Mouse (Mus musculus) lung, embryonic 16.5 days (tissue): ENCODE measurements around the gene Qpct. TPM values are rescaled to one million over a fixed set of nuclear protein-coding genes. Genes with fewer than 3 reads are reported as not detected.

ENCODE experiments used
- ATAC-seq: fragments of 200-750 bp; cut with Nextera tagmentation; 2 replicates; pipeline ENCODE4 v1.8.0; 2017; ENCODE audit warnings: low read depth, mild to moderate bottlenecking, moderate library complexity
- H3K27ac ChIP-seq: fragments of 300-500 bp; sonication (generic); 2 replicates; pipeline ENCODE4 v1.5.1; 2014; ENCODE audit warnings: mild to moderate bottlenecking, control low read depth, low read length
- H3K27me3 ChIP-seq: fragments of 300-500 bp; sonication (generic); 2 replicates; pipeline ENCODE4 v1.6.1; 2014; ENCODE audit warnings: low read depth, low read length, mixed read lengths; ENCODE audit not compliant: control insufficient read depth, insufficient read depth
- H3K36me3 ChIP-seq: fragments of 300-500 bp; sonication (generic); 2 replicates; pipeline ENCODE4 v1.6.1; 2014; ENCODE audit warnings: low read length; ENCODE audit not compliant: control insufficient read depth, insufficient read depth
- H3K4me1 ChIP-seq: fragments of 300-500 bp; sonication (generic); replicated peaks from 2 replicates; pipeline ENCODE4 v1.6.1; 2014; ENCODE audit warnings: low read length, mixed read lengths; ENCODE audit not compliant: control insufficient read depth, insufficient read depth
- H3K4me2 ChIP-seq: fragments of 300-500 bp; sonication (generic); 2 replicates; pipeline ENCODE4 v1.6.1; 2014; ENCODE audit warnings: low read depth, low read length, control low read depth
- H3K4me3 ChIP-seq: fragments of 300-500 bp; sonication (generic); 2 replicates; pipeline ENCODE4 v1.5.1; 2014; ENCODE audit warnings: mild to moderate bottlenecking, low read length, control low read depth
- H3K9ac ChIP-seq: fragments of 300-500 bp; sonication (generic); 2 replicates; pipeline ENCODE4 v1.6.1; 2014; ENCODE audit warnings: low read length, control low read depth
- H3K9me3 ChIP-seq: fragments of 300-500 bp; sonication (generic); 2 replicates; pipeline ENCODE4 v1.6.1; 2016; ENCODE audit warnings: low read length; ENCODE audit not compliant: control insufficient read depth
- WGBS: fragments of 180-500 bp; shearing (Covaris S2); extraction: QIAGEN DNeasy Blood & Tissue Kit; methylation state at CpG from one replicate; pipeline ENCODE4 v1.1.7; 2014; 5-methylcytosine and 5-hydroxymethylcytosine counted together
- polyA plus RNA-seq: library from polyadenylated mRNA; unstranded; fragments of >200 nt; fragmentation: Nextera tagmentation; extraction: Ambion mirVana; gene quantifications from 2 replicates; pipeline ENCODE4 v1.2.1, GENCODE M21; 2015

Gene Qpct
- polyA plus RNA-seq, 1 experiment from 2014 or later: 25.9 TPM

- Histone ChIP-seq H3K9ac (no peak overlapping the region), H3K36me3 (no peaks in the 10 kb centered on the region), H3K4me3 (no peak overlapping the region), H3K27ac (no peak overlapping the region), H3K4me1 (no peaks in the 10 kb centered on the region), H3K9me3 (no peaks in the 10 kb centered on the region), H3K4me2 (no peak overlapping the region), H3K27me3 (no peaks in the 10 kb centered on the region)
- ATAC-seq: no peak
- 73% methylated on average over 2 of the region's 2 CpGs for WGBS
Measured at GRCm38 (mm10) chr17:79136401-79136800, 84.7 kb downstream of the Qpct start.

Other genes starting within 250 kb of the Qpct start
- gene Heatr5b, start 216.5 kb upstream of the Qpct start, polyA plus RNA-seq: 14.4 and 16.3 TPM in 2 replicates
- gene Gpatch11, start 216.3 kb upstream of the Qpct start, polyA plus RNA-seq: 38.0 and 41.1 TPM in 2 replicates
- gene Eif2ak2, start 169.3 kb upstream of the Qpct start, polyA plus RNA-seq: 10.6 and 11.0 TPM in 2 replicates
- 0.34 TPM in 1 of 2 replicates, not detected in the other for gene Sult6b1, start 144.9 kb upstream of the Qpct start, polyA plus RNA-seq
- gene Cebpzos, start 135.4 kb upstream of the Qpct start, polyA plus RNA-seq: 80.7 and 95.5 TPM in 2 replicates
- 44.2 and 56.1 TPM in 2 replicates for gene Cebpz, start 114.8 kb upstream of the Qpct start, polyA plus RNA-seq
- gene Ndufaf7, start 114.8 kb upstream of the Qpct start, polyA plus RNA-seq: 54.0 and 56.8 TPM in 2 replicates
- gene Prkd3, start 31.1 kb upstream of the Qpct start, polyA plus RNA-seq: 42.5 and 43.6 TPM in 2 replicates